Mouse (Mus musculus) bone marrow macrophage, adult 2 months (primary cell): ENCODE results near the gene Sox14.

Experiments
- CTCF ChIP-seq: IDR thresholded peaks from 2 replicates; pipeline ENCODE4 v1.5.1; 2012; ENCODE audit warnings: low read depth, mild to moderate bottlenecking, low read length, moderate library complexity
- POLR2A ChIP-seq: IDR thresholded peaks from 2 replicates; pipeline ENCODE4 v1.6.1; 2012; ENCODE audit warnings: mild to moderate bottlenecking, low read depth, low read length, borderline replicate concordance

DNA sequence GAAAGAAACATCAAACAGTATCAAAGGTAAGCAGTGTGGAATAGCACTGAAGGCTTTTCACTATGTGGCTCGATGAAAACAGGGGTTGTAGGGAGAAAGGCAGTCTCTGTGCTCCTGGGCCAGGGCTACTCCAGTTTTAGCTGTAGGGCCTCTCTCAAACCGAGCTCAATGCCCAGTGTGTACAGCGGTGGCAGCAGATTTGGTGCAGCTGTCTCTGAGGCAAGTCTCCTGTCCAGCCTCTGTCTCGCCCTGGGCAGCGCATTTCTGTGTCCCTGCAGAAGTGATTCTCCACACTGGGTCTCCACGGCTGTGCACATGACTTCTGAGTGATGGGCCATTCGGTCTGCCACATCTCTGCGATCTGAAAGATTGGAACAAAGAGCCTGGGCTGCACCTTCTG, 27.6 kb downstream of the Sox14 start:
- TF ChIP-seq CTCF: no peak
- TF ChIP-seq POLR2A: no peak
